9 mouse cellular contexts compared by ENCODE assay signal in genomic region chr4:120188651-120189161, GRCm38 (mm10). TPM values are rescaled to one million over a fixed set of nuclear protein-coding genes. Genes with fewer than 3 reads are reported as not detected.
A peak's percentile ranks its signal among the peaks of the same experiment; 100 is the strongest.
DNase-seq lines count a peak whose midpoint lies in the region; ATAC-seq and TF ChIP-seq lines count a peak whose summit lies in the region.
"Had no signal": no experiment of that assay in that cellular context is flagged by ENCODE, and none has a peak within 500 bp of the region (broad histone marks: within the 10 kb centered on the region; RNA-seq: fewer than 3 reads in every experiment).

No protein-coding gene starts in this region.

- no peak for TF ChIP-seq EP300 in liver, postnatal 0 days (IDR thresholded peaks at IDR 0.05; ENCODE audit: low read depth)

- no peak for TF ChIP-seq CTCF in kidney, adult 2 months (conservative IDR thresholded peaks at IDR 0.05; ENCODE audit: insufficient read depth, insufficient read length, low read depth, low read length)
- TF ChIP-seq CTCF in liver, postnatal 0 days (IDR thresholded peaks at IDR 0.05; ENCODE audit: low read depth) = no peak

- H3K9ac ChIP-seq in kidney, embryonic 16.5 days (replicated peaks; ENCODE audit: low read length) = no peak overlapping the region
- no peak overlapping the region for H3K9ac ChIP-seq in liver, postnatal 0 days (replicated peaks)

- WGBS in kidney, embryonic 16.5 days = 57% methylated on average over 10 of the region's 10 CpGs
- WGBS in kidney, adult 2 months = 42% methylated on average over 10 of the region's 10 CpGs
- WGBS in liver, postnatal 0 days (ENCODE audit: insufficient replicate concordance) = 53% methylated on average over 10 of the region's 10 CpGs

- H3K27ac ChIP-seq in kidney, embryonic 16.5 days (ENCODE audit: low read length) = no peak overlapping the region
- no peak overlapping the region for H3K27ac ChIP-seq in kidney, adult 2 months (ENCODE audit: insufficient read depth, low read depth, low read length)
- H3K27ac ChIP-seq in liver, postnatal 0 days (ENCODE audit: low read depth) = no peak overlapping the region

- H3K4me2 ChIP-seq in kidney, embryonic 16.5 days (replicated peaks; ENCODE audit: low read depth, low read length) = no peak overlapping the region
- H3K4me2 ChIP-seq in myocyte (ENCODE audit: low read depth) = peak overlapping the region; percentile 68
- H3K4me2 ChIP-seq in liver, postnatal 0 days (ENCODE audit: low read depth, low read length) = no peak overlapping the region

- no peaks in the 10 kb centered on the region for H3K79me2 ChIP-seq in myocyte (ENCODE audit: control insufficient read depth, insufficient read depth)

- no peaks in the 10 kb centered on the region for H3K27me3 ChIP-seq in kidney, embryonic 16.5 days (ENCODE audit: insufficient read depth, low read length)
- no peaks in the 10 kb centered on the region for H3K27me3 ChIP-seq in kidney, adult 2 months (replicated peaks; ENCODE audit: control insufficient read depth, insufficient read depth, low read length)
- H3K27me3 ChIP-seq in myocyte (ENCODE audit: control insufficient read depth, insufficient read depth, insufficient read length) = no peaks in the 10 kb centered on the region
- H3K27me3 ChIP-seq in liver, postnatal 0 days (ENCODE audit: insufficient read depth, low read length) = peaks cover 2% of the 10 kb centered on the region; the same call in 1 of the 2 replicates

- H3K9me3 ChIP-seq in kidney, embryonic 16.5 days (ENCODE audit: low read length) = no peaks in the 10 kb centered on the region
- no peaks in the 10 kb centered on the region for H3K9me3 ChIP-seq in liver, postnatal 0 days (ENCODE audit: low read length)

- no peak overlapping the region for H3ac ChIP-seq in myocyte (ENCODE audit: control insufficient read depth, insufficient read length)

- peak; percentile 57; the same call in 1 of the 2 replicates for ATAC-seq in kidney, embryonic 16.5 days (ENCODE audit: low FRiP score, low TSS enrichment)
- no peak for ATAC-seq in inflammation-experienced regulatory T-cells, adult 6 months
- ATAC-seq in liver, postnatal 0 days = no peak

- DNase-seq in kidney, adult 2 months = no peak
- DNase-seq in cerebellum, adult 11-12 months = peak; percentile 95
- peak; percentile 74 for DNase-seq in frontal cortex, postnatal 36 days (ENCODE audit: low spot score in 2 of 2)
- DNase-seq in left cerebral cortex, adult 8-10 months (ENCODE audit: low spot score in 2 of 2) = peak; percentile 26 to 87
- DNase-seq in liver, postnatal 0 days = no peak

- TF ChIP-seq POLR2A in kidney, adult 2 months (IDR thresholded peaks at IDR 0.05; ENCODE audit: low read depth, low read length) = no peak
- no peak for TF ChIP-seq POLR2A in myocyte (IDR thresholded peaks at IDR 0.05; ENCODE audit: insufficient read length, low read depth)

- no peak overlapping the region for H3K4me3 ChIP-seq in kidney, embryonic 16.5 days (ENCODE audit: low read length)
- H3K4me3 ChIP-seq in kidney, adult 2 months (ENCODE audit: insufficient read depth, low read depth, low read length) = no peak overlapping the region
- no peak overlapping the region for H3K4me3 ChIP-seq in myocyte
- no peak overlapping the region for H3K4me3 ChIP-seq in liver, postnatal 0 days (ENCODE audit: low read depth, low read length)

- H3K4me1 ChIP-seq in kidney, embryonic 16.5 days (ENCODE audit: insufficient read depth, low read length) = no peaks in the 10 kb centered on the region
- H3K4me1 ChIP-seq in kidney, adult 2 months (ENCODE audit: control insufficient read depth, insufficient read depth, low read length) = no peaks in the 10 kb centered on the region
- no peaks in the 10 kb centered on the region for H3K4me1 ChIP-seq in liver, postnatal 0 days (ENCODE audit: insufficient read depth)

- H3K36me3 ChIP-seq in kidney, embryonic 16.5 days (ENCODE audit: insufficient read depth, low read length) = no peaks in the 10 kb centered on the region
- H3K36me3 ChIP-seq in kidney, adult 2 months (ENCODE audit: control insufficient read depth, insufficient read depth, low read length) = no peaks in the 10 kb centered on the region
- H3K36me3 ChIP-seq in myocyte (ENCODE audit: control insufficient read depth, insufficient read depth) = no peaks in the 10 kb centered on the region
- no peaks in the 10 kb centered on the region for H3K36me3 ChIP-seq in liver, postnatal 0 days (replicated peaks; ENCODE audit: insufficient read depth, low read length)

TF ChIP-seq in myocyte, 11 proteins besides CTCF, POLR2A, EP300 and RAD21:
- TF ChIP-seq REST (IDR thresholded peaks at IDR 0.05; ENCODE audit: insufficient read depth, insufficient read length) = no peak
- peak; percentile 5 to 72 (median 51) for TF ChIP-seq MYOD1 (IDR thresholded peaks at IDR 0.05; ENCODE audit: control insufficient read depth in 1 of 3, insufficient read length in 2 of 3, low read depth in 2 of 3)
- peak in 2 of 3 experiments; percentile 52 to 54 for TF ChIP-seq MYOG (IDR thresholded peaks at IDR 0.05; ENCODE audit: control insufficient read depth in 1 of 3, insufficient read depth in 1 of 3, insufficient read length in 2 of 3, low read depth in 2 of 3)
TF ChIP-seq in myocyte: peak in this region for 2.

RNA-seq across cellular contexts. Expression of gene Edn2, which starts 27.7 kb away (rescaled TPM):
- polyA plus RNA-seq in kidney, embryonic 16.5 days (2015; fragmentation: Nextera tagmentation; extraction: Ambion mirVana) = 0.10 TPM in 1 of 2 replicates, not detected in the other
- not detected in 2 replicates for polyA plus RNA-seq in kidney, adult 2 months (2012; rRNA removed)
- under 1 TPM in 2 of 4 experiments, not detected in 2; 0.23 to 0.25 TPM for total RNA-seq in left cerebral cortex, adult 8-10 months (2022)
- polyA plus RNA-seq in myocyte (2012; fragmentation: generic; extraction: Trizol) = not detected
- polyA plus RNA-seq in inflammation-experienced regulatory T-cells, adult 6 months (2017; shearing (Covaris generic)) = not detected
- polyA plus RNA-seq in liver, postnatal 0 days (2015; fragmentation: Nextera tagmentation; extraction: Ambion mirVana) = 0.07 and 0.19 TPM in 2 replicates
- total RNA-seq: gastrocnemius, postnatal 4 days had no signal

Comparison
In these comparisons a context has a peak if more than half of its experiments do, and no peak if none do; other contexts are left out.
1. DNase-seq: peak in cerebellum, adult 11-12 months (single experiment), frontal cortex, postnatal 36 days (2 of 2) and left cerebral cortex, adult 8-10 months (2 of 2); none in kidney, adult 2 months (single experiment) and liver, postnatal 0 days (single experiment).